11 mouse cellular contexts compared by ENCODE assay signal in genomic region chr15:45453797-45454196, GRCm38 (mm10).
DNase-seq lines count a peak whose midpoint lies in the region; ATAC-seq and TF ChIP-seq lines count a peak whose summit lies in the region.
"Had no signal": no experiment of that assay in that cellular context is flagged by ENCODE, and none has a peak within 500 bp of the region (broad histone marks: within the 10 kb centered on the region; RNA-seq: fewer than 3 reads in every experiment).

No protein-coding gene starts in this region.

- no peak for ATAC-seq in kidney, embryonic 14.5 days (ENCODE audit: low FRiP score, low TSS enrichment)

- no peak overlapping the region for H3K9ac ChIP-seq in kidney, embryonic 14.5 days (ENCODE audit: low read depth, low read length)
- H3K9ac ChIP-seq: stomach, embryonic 15.5 days had no signal

- peak; percentile 37 for DNase-seq in gastrocnemius, postnatal 14 days
- no peak for DNase-seq in gastrocnemius, adult 18-20 months (ENCODE audit: low spot score)
- DNase-seq in brain, embryonic 18.5 days (ENCODE audit: low read depth, low spot score): peak; percentile 80
- DNase-seq in frontal cortex, postnatal 10 days (ENCODE audit: low spot score in 2 of 2): peak; percentile 42 to 44
- DNase-seq in left cerebral cortex, adult 2 months (ENCODE audit: extremely low spot score in 1 of 2, low spot score in 2 of 2): peak; percentile 37 to 40
- no peak for DNase-seq in kidney, adult 9 months
- DNase-seq in spleen, postnatal 14 days (ENCODE audit: low spot score in 2 of 2): no peak

- TF ChIP-seq CTCF in left cerebral cortex, adult 2 months (IDR thresholded peaks at IDR 0.05): no peak

- H3K9me3 ChIP-seq in kidney, embryonic 14.5 days (ENCODE audit: control insufficient read depth, low read length): no peaks in the 10 kb centered on the region
- H3K9me3 ChIP-seq: stomach, embryonic 15.5 days had no signal

- H3K27ac ChIP-seq in left cerebral cortex, adult 2 months: no peak overlapping the region
- no peak overlapping the region for H3K27ac ChIP-seq in kidney, embryonic 14.5 days (ENCODE audit: low read depth, low read length)
- H3K27ac ChIP-seq: macrophage; stomach, embryonic 15.5 days had no signal

- no peaks in the 10 kb centered on the region for H3K4me1 ChIP-seq in kidney, embryonic 14.5 days (ENCODE audit: control insufficient read depth, insufficient read depth, low read length)
- H3K4me1 ChIP-seq: stomach, embryonic 15.5 days had no signal

- H3K27me3 ChIP-seq in kidney, embryonic 14.5 days (ENCODE audit: control insufficient read depth, insufficient read depth, low read length): no peaks in the 10 kb centered on the region
- H3K27me3 ChIP-seq: CH12.LX; stomach, embryonic 15.5 days had no signal

- WGBS in kidney, embryonic 14.5 days: 80% methylated on average over 1 of the region's 1 CpGs

- H3K4me2 ChIP-seq in kidney, embryonic 14.5 days (replicated peaks; ENCODE audit: low read depth, low read length): no peak overlapping the region
- H3K4me2 ChIP-seq: stomach, embryonic 15.5 days had no signal

- H3K4me3 ChIP-seq in left cerebral cortex, adult 2 months: no peak overlapping the region
- no peak overlapping the region for H3K4me3 ChIP-seq in kidney, embryonic 14.5 days (ENCODE audit: low read length)
- H3K4me3 ChIP-seq: stomach, embryonic 15.5 days had no signal

- H3K36me3 ChIP-seq in kidney, embryonic 14.5 days (ENCODE audit: control insufficient read depth, insufficient read depth, low read length): no peaks in the 10 kb centered on the region
- H3K36me3 ChIP-seq: stomach, embryonic 15.5 days had no signal

- intact Hi-C loops in gastrocnemius, postnatal 14 days (cut with DNase I; ENCODE audit: low total_unique reads): no loop called here
- intact Hi-C loops in left cerebral cortex, adult 2 months (cut with DNase I): no loop called here

Comparison
In these comparisons a context has a peak if more than half of its experiments do, and no peak if none do; other contexts are left out.
1. DNase-seq: peak in gastrocnemius, postnatal 14 days (single experiment), brain, embryonic 18.5 days (single experiment), frontal cortex, postnatal 10 days (2 of 2) and left cerebral cortex, adult 2 months (2 of 2); none in gastrocnemius, adult 18-20 months (single experiment), kidney, adult 9 months (single experiment) and spleen, postnatal 14 days (0 of 2).